Mouse (Mus musculus): ENCODE measurements around the gene Foxred1. TPM values are rescaled to one million over a fixed set of nuclear protein-coding genes. Genes with fewer than 3 reads are reported as not detected.
A peak's percentile ranks its signal among the peaks of the same experiment; 100 is the strongest.

The Foxred1 gene
- polyA plus RNA-seq, 1 experiment = 18.3 TPM

GRCm38 (mm10) chr9:35223466-35223865, 12.6 kb upstream of the Foxred1 start:
- Histone ChIP-seq H3K4me1 (ENCODE audit: control insufficient read depth, insufficient read depth, low read length) (no peaks in the 10 kb centered on the region), H3K4me3 (replicated peaks; ENCODE audit: extremely low read depth, low read depth, low read length) (no peak overlapping the region)
- WGBS = 95% methylated on average over 3 of the region's 3 CpGs
- DNase-seq = no peak
- TF ChIP-seq POLR2A (IDR thresholded peaks at IDR 0.05; ENCODE audit: borderline replicate concordance, extremely low read depth, low read depth, low read length) (no peak), CTCF (IDR thresholded peaks at IDR 0.05; ENCODE audit: insufficient read depth, low read length) (no peak)

- 49% methylated on average over 1 of the region's 1 CpGs for WGBS
- Histone ChIP-seq H3K4me1 (ENCODE audit: control insufficient read depth, insufficient read depth, low read length) (no peaks in the 10 kb centered on the region), H3K4me3 (replicated peaks; ENCODE audit: extremely low read depth, low read depth, low read length) (no peak overlapping the region)
- no peak for TF ChIP-seq CTCF (IDR thresholded peaks at IDR 0.05; ENCODE audit: insufficient read depth, low read length)
- TF ChIP-seq POLR2A (IDR thresholded peaks at IDR 0.05; ENCODE audit: borderline replicate concordance, extremely low read depth, low read depth, low read length) = no peak
- no peak for DNase-seq
Measured at GRCm38 (mm10) chr9:35217963-35218362, 7.1 kb upstream of the Foxred1 start.

GRCm38 (mm10) chr9:35211573-35212511, 987 bp upstream of the Foxred1 start:
- no peak for DNase-seq
- peaks cover 3% of the 10 kb centered on the region; the same call in 1 of the 2 replicates for H3K4me1 ChIP-seq (ENCODE audit: control insufficient read depth, insufficient read depth, low read length)
- TF ChIP-seq POLR2A (IDR thresholded peaks at IDR 0.05; ENCODE audit: borderline replicate concordance, extremely low read depth, low read depth, low read length) = no peak
- TF ChIP-seq CTCF (IDR thresholded peaks at IDR 0.05; ENCODE audit: insufficient read depth, low read length) = no peak
- WGBS = 17% methylated on average over 26 of the region's 26 CpGs
- H3K4me3 ChIP-seq (replicated peaks; ENCODE audit: extremely low read depth, low read depth, low read length) = peak overlapping the region; percentile 79

GRCm38 (mm10) chr9:35204421-35204820, 6.4 kb downstream of the Foxred1 start:
- no peak overlapping the region for H3K4me3 ChIP-seq (replicated peaks; ENCODE audit: extremely low read depth, low read depth, low read length)
- WGBS = 98% methylated on average over 2 of the region's 2 CpGs
- no peak for DNase-seq
- TF ChIP-seq CTCF (IDR thresholded peaks at IDR 0.05; ENCODE audit: insufficient read depth, low read length) (no peak), POLR2A (IDR thresholded peaks at IDR 0.05; ENCODE audit: borderline replicate concordance, extremely low read depth, low read depth, low read length) (no peak)
- peaks cover 6% of the 10 kb centered on the region for H3K4me1 ChIP-seq (ENCODE audit: control insufficient read depth, insufficient read depth, low read length)

GRCm38 (mm10) chr9:35203536-35203935, 7.3 kb downstream of the Foxred1 start:
- Histone ChIP-seq H3K4me1 (ENCODE audit: control insufficient read depth, insufficient read depth, low read length) (peaks cover 8% of the 10 kb centered on the region), H3K4me3 (replicated peaks; ENCODE audit: extremely low read depth, low read depth, low read length) (no peak overlapping the region)
- TF ChIP-seq CTCF (IDR thresholded peaks at IDR 0.05; ENCODE audit: insufficient read depth, low read length) (no peak), POLR2A (IDR thresholded peaks at IDR 0.05; ENCODE audit: borderline replicate concordance, extremely low read depth, low read depth, low read length) (no peak)
- DNase-seq = no peak
- WGBS = 35% methylated on average over 3 of the region's 3 CpGs

DNA sequence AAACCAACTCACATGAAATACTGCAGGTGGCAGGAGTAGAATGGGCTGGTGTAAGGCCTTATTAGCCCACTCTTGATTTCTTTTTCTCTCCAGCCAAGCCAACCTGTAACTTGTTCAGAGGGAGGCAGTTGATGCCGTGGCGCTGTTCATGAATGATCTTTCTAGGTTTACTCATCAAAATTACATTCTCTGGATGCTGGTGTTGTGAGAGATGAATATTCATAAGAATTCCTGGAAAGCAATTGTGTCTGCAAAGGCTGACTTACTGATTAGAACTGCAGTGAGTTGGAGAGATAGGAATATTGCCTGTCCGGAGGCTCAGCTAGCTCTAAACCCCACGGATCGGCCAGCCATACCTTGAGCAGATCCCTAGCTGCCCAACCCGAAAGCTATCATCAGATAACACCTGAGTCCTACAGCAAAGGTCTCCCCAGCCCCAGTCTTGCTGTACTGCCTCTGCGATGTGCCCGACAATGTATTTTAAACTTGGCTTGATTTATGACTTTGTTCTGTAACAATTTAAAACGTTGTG, 10.3 kb downstream of the Foxred1 start:
- H3K4me1 ChIP-seq (ENCODE audit: control insufficient read depth, insufficient read depth, low read length) = peaks cover 8% of the 10 kb centered on the region
- DNase-seq = no peak
- 53% methylated on average over 9 of the region's 9 CpGs for WGBS
- TF ChIP-seq CTCF (IDR thresholded peaks at IDR 0.05; ENCODE audit: insufficient read depth, low read length) (no peak), POLR2A (IDR thresholded peaks at IDR 0.05; ENCODE audit: borderline replicate concordance, extremely low read depth, low read depth, low read length) (no peak)
- H3K4me3 ChIP-seq (replicated peaks; ENCODE audit: extremely low read depth, low read depth, low read length) = peak overlapping the region; percentile 10

GRCm38 (mm10) chr9:35199772-35200471, 10.9 kb downstream of the Foxred1 start, which contains the start of the genes Srpr and Tirap:
Gene Srpr, plus strand, starts transcription at chr9:35200175.
Gene Tirap, minus strand, starts transcription at chr9:35200291.
- under 1% methylated on average over 44 of the region's 44 CpGs for WGBS
- TF ChIP-seq POLR2A (IDR thresholded peaks at IDR 0.05; ENCODE audit: borderline replicate concordance, extremely low read depth, low read depth, low read length) (no peak), CTCF (IDR thresholded peaks at IDR 0.05; ENCODE audit: insufficient read depth, low read length) (peak; percentile 50)
- Histone ChIP-seq H3K4me3 (replicated peaks; ENCODE audit: extremely low read depth, low read depth, low read length) (peak within 1 kb of the TSS; percentile 90), H3K4me1 (ENCODE audit: control insufficient read depth, insufficient read depth, low read length) (peaks cover 8% of the 10 kb centered on the region)
- DNase-seq = peak; percentile 92

DNA sequence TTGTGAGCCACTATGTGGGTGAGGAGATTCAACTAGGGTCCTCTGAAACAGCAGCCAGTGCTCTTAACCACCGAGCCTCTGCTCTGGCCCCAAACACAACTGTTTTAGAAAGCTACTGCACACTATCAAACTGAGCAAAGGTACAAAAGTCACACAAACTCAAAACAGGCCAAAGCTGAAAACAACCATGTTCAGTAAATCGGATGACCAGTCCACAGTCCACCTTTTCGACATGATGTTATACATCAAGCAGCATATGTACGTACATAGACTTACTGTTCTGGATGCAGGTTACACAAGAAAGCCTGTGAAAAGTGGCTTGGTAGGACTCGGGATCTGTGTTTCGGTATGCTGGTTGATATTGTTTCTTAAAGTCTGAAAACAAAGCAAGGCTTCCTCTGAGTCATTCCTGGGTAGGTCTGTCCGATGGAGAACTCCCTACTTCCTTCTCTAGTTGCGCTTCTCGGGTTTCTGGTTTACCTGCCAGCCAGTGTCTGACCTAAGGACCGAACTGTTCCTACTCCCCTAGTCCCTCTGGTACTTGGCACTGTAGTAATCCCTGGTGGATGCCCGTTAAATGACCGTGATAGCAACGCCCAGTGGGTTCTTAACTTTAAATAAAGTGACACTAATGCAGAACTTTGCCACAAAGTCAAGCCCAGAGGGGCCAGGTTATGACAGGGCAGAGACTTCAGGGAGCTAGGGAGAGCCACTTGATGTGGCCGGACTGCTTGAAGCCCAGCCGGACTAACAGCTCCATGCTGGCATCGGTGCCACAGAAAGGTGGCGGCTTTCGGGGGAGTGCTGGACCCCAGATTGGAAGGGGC, 11.7 kb downstream of the Foxred1 start:
- TF ChIP-seq CTCF (IDR thresholded peaks at IDR 0.05; ENCODE audit: insufficient read depth, low read length) = no peak
- TF ChIP-seq POLR2A (IDR thresholded peaks at IDR 0.05; ENCODE audit: borderline replicate concordance, extremely low read depth, low read depth, low read length) = 0 out of 2 replicates have a peak, but pooled peaks have one; percentile 6
- Histone ChIP-seq H3K4me3 (replicated peaks; ENCODE audit: extremely low read depth, low read depth, low read length) (peak overlapping the region; percentile 60), H3K4me1 (ENCODE audit: control insufficient read depth, insufficient read depth, low read length) (peaks cover 8% of the 10 kb centered on the region)
- WGBS = 17% methylated on average over 18 of the region's 18 CpGs
- no peak for DNase-seq
